Mouse (Mus musculus): ENCODE results near the gene Pdrg1. TPM values are rescaled to one million over a fixed set of nuclear protein-coding genes. Genes with fewer than 3 reads are reported as not detected.

The Pdrg1 gene
- polyA plus RNA-seq, 1 experiment from 2014 or later = 234 TPM

DNA sequence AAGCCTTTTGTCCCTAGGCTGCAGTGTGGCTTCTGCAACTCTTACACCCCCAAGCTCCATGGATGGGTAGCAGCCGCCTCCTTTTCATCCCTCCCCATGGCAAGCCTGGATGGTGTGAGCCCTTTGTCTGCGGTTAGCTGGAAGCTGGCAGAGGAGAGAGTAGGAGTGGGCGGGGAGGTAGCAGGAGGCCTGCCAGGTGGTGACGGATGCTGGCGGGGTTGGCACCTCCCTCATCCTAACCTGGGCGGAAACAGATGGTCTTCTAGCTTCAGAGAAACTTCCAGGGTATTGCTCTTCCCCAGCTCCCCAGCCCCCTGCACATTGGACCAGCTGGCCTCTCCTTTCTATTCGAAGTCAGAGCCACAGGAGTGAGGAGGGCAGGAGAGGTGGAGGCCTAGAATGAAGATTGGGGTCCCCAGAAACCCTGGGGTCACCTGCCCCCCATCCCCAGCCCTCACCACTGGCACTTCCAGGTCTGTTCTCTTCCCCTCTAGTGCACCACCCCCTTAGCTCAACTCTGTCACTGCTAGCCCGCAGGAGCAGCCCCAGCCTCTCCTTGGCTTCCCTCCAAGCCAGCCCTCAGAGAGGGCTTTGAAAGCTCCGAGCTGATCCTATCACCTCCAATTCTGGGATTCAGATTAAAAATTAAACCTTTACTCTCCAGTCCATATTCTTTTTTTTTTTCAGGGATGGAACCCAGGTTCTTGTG is 34.2 kb upstream of the Pdrg1 start:
- Histone ChIP-seq H3K4me1 (peaks cover 24% of the 10 kb centered on the region), H3K9ac (no peak overlapping the region)
- ATAC-seq (replicated peaks) = peak; percentile 65

DNA sequence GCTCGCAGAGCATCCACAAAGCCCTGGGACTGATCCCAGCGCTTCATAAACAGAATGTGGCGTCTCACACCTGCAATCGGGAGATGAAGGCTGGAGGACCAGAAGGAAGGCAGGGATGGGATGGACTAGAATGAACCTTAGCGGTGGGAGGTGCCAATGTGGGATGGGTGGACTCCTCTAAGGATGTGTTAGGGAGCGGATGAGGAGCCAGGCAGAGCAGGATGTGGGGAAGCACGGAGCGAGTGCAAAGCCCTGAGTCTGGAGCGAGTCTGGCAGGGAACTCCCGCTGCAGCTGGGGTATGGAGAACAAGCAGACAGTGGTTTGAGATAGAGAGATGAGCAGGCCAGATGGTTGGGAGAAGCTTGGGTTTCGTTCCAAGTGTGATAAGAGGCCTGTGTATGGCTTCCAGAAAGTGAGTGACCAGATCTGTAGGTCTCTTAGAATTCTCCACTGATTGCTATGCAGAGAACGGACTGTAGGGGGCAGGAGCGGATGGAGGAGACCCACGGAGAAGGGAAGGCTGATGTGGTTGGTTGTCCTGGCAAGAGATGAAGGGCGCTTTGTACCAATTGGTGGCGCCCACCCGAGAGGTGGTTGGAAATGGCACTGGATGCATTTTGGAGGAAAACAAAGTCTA is 32.7 kb upstream of the Pdrg1 start:
- 48% methylated on average over 17 of the region's 17 CpGs for WGBS
- H3K27me3 ChIP-seq (replicated peaks) = 0 out of 2 replicates have a peak, but pooled peaks cover 6% of the 10 kb centered on the region
- no peak overlapping the region for H3K9ac ChIP-seq
- H3K4me1 ChIP-seq = peaks cover 24% of the 10 kb centered on the region
- no peaks in the 10 kb centered on the region for H3K9me3 ChIP-seq
- no peak overlapping the region for H3K4me2 ChIP-seq
- no peaks in the 10 kb centered on the region for H3K36me3 ChIP-seq (replicated peaks)
- ATAC-seq (replicated peaks) = no peak
- no peak overlapping the region for H3K4me3 ChIP-seq
- no peak overlapping the region for H3K27ac ChIP-seq

More for the DNA sequence above, 34.2 kb upstream of the Pdrg1 start:
- Histone ChIP-seq H3K27ac (peak overlapping the region; percentile 71), H3K9me3 (no peaks in the 10 kb centered on the region), H3K4me3 (no peak overlapping the region), H3K27me3 (replicated peaks) (0 out of 2 replicates have a peak, but pooled peaks cover 6% of the 10 kb centered on the region), H3K4me2 (no peak overlapping the region), H3K36me3 (replicated peaks) (peaks cover 5% of the 10 kb centered on the region)
- WGBS = 32% methylated on average over 9 of the region's 9 CpGs

GRCm38 (mm10) chr2:153045884-153046299 is 30.7 kb upstream of the Pdrg1 start:
- Histone ChIP-seq H3K4me3 (no peak overlapping the region), H3K9ac (no peak overlapping the region), H3K4me2 (no peak overlapping the region), H3K4me1 (peaks cover 21% of the 10 kb centered on the region), H3K27ac (no peak overlapping the region), H3K27me3 (replicated peaks) (no peaks in the 10 kb centered on the region), H3K36me3 (replicated peaks) (no peaks in the 10 kb centered on the region), H3K9me3 (no peaks in the 10 kb centered on the region)
- WGBS = 31% methylated on average over 8 of the region's 8 CpGs
- no peak; the same call in 1 of the 2 replicates for ATAC-seq (replicated peaks)

DNA sequence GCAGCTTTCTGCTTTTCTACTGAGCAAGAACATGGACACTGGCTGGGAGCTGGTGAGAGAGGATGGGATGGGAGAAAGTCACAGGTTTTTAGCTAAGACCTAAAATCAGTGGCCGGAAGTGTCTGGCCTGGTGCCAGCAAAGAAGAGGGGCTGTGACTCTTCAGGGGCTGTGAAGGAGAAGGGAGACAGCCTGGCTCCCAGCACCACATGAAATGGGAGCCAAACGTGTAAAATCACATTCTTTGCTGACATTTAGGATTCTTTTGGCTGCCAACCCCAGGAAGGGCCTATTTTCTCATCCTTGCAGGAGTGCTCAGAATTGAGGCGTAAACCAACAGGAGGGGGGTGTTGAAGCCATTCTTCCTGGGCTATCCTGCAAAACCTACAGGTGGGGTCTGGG is 28.7 kb upstream of the Pdrg1 start:
- no peaks in the 10 kb centered on the region for H3K9me3 ChIP-seq
- WGBS = 64% methylated on average over 3 of the region's 3 CpGs
- no peaks in the 10 kb centered on the region for H3K27me3 ChIP-seq (replicated peaks)
- H3K4me3 ChIP-seq = no peak overlapping the region
- peaks cover 10% of the 10 kb centered on the region for H3K4me1 ChIP-seq
- H3K27ac ChIP-seq = no peak overlapping the region
- no peak overlapping the region for H3K9ac ChIP-seq
- H3K36me3 ChIP-seq (replicated peaks) = no peaks in the 10 kb centered on the region
- no peak for ATAC-seq (replicated peaks)
- H3K4me2 ChIP-seq = no peak overlapping the region

- no peaks in the 10 kb centered on the region for H3K9me3 ChIP-seq
- no peaks in the 10 kb centered on the region for H3K36me3 ChIP-seq (replicated peaks)
- ATAC-seq (replicated peaks) = no peak
- H3K4me2 ChIP-seq = no peak overlapping the region
- no peak overlapping the region; the same call in 1 of the 2 replicates for H3K9ac ChIP-seq
- no peak overlapping the region for H3K27ac ChIP-seq
- peaks cover 48% of the 10 kb centered on the region for H3K4me1 ChIP-seq
- 7% methylated on average over 2 of the region's 2 CpGs for WGBS
- H3K4me3 ChIP-seq = no peak overlapping the region
- H3K27me3 ChIP-seq (replicated peaks) = no peaks in the 10 kb centered on the region
Observed at GRCm38 (mm10) chr2:153036690-153037089, 21.5 kb upstream of the Pdrg1 start.

GRCm38 (mm10) chr2:153033545-153034230 is 18.5 kb upstream of the Pdrg1 start:
- 64% methylated on average over 5 of the region's 5 CpGs for WGBS
- H3K36me3 ChIP-seq (replicated peaks) = no peaks in the 10 kb centered on the region
- H3K4me3 ChIP-seq = peak overlapping the region; percentile 67
- H3K4me2 ChIP-seq = peak overlapping the region; percentile 89
- no peak overlapping the region for H3K27ac ChIP-seq
- peak overlapping the region; percentile 82; the same call in 1 of the 2 replicates for H3K9ac ChIP-seq
- H3K9me3 ChIP-seq = no peaks in the 10 kb centered on the region
- H3K27me3 ChIP-seq (replicated peaks) = no peaks in the 10 kb centered on the region; the same call in 1 of the 2 replicates
- H3K4me1 ChIP-seq = peaks cover 55% of the 10 kb centered on the region
- no peak for ATAC-seq (replicated peaks)

DNA sequence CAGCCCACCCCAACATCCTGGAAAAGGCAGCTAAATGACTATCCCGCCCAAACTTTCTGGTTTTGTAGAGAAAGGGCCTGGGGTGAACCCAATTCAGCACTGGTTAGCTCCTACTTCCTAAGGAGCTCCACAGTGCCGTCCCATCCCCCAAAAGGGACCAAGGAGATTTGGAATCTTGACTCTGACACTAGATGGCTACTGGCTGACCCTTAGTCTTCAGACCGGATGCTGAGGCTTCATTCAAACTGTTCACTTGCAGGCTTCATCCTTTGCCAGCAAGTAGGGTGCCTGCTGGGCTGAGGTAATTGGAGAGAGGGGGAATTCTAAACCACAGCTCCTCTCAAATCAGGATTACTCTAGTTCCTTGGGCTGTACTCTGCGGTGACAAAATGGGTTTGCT is 17.7 kb upstream of the Pdrg1 start:
- Histone ChIP-seq H3K27me3 (replicated peaks) (no peaks in the 10 kb centered on the region; the same call in 1 of the 2 replicates), H3K27ac (0 out of 2 replicates have a peak overlapping the region, but pooled peaks have one; percentile 90), H3K9me3 (no peaks in the 10 kb centered on the region), H3K9ac (peak overlapping the region; percentile 82), H3K36me3 (replicated peaks) (no peaks in the 10 kb centered on the region), H3K4me3 (peak overlapping the region; percentile 67), H3K4me2 (peak overlapping the region; percentile 89), H3K4me1 (peaks cover 50% of the 10 kb centered on the region)
- ATAC-seq (replicated peaks) = no peak
- WGBS = 10% methylated on average over 4 of the region's 4 CpGs

- no peaks in the 10 kb centered on the region for H3K9me3 ChIP-seq
- peak overlapping the region; percentile 67 for H3K4me3 ChIP-seq
- H3K9ac ChIP-seq = peak overlapping the region; percentile 82
- WGBS = 1% methylated on average over 52 of the region's 58 CpGs
- ATAC-seq (replicated peaks) = peak; percentile 80
- H3K4me2 ChIP-seq = peak overlapping the region; percentile 89
- no peaks in the 10 kb centered on the region for H3K36me3 ChIP-seq (replicated peaks)
- H3K4me1 ChIP-seq = peaks cover 50% of the 10 kb centered on the region
- H3K27me3 ChIP-seq (replicated peaks) = no peaks in the 10 kb centered on the region; the same call in 1 of the 2 replicates
- peak overlapping the region; percentile 90 for H3K27ac ChIP-seq
Observed at GRCm38 (mm10) chr2:153032083-153032842, 17.0 kb upstream of the Pdrg1 start.

- Histone ChIP-seq H3K27me3 (replicated peaks) (no peaks in the 10 kb centered on the region; the same call in 1 of the 2 replicates), H3K4me3 (peak within 1 kb of the TSS; percentile 67), H3K9ac (peak within 1 kb of the TSS; percentile 82), H3K27ac (peak within 1 kb of the TSS; percentile 90), H3K4me1 (peaks cover 47% of the 10 kb centered on the region), H3K9me3 (no peaks in the 10 kb centered on the region), H3K36me3 (replicated peaks) (no peaks in the 10 kb centered on the region), H3K4me2 (peak within 1 kb of the TSS; percentile 89)
- under 1% methylated on average over 44 of the region's 54 CpGs for WGBS
- ATAC-seq (replicated peaks) = peak; percentile 91
Observed at GRCm38 (mm10) chr2:153031126-153032082, 16.2 kb upstream of the Pdrg1 start, which contains the start of gene Xkr7. Xkr7 (plus strand) TSS chr2:153031852.

DNA sequence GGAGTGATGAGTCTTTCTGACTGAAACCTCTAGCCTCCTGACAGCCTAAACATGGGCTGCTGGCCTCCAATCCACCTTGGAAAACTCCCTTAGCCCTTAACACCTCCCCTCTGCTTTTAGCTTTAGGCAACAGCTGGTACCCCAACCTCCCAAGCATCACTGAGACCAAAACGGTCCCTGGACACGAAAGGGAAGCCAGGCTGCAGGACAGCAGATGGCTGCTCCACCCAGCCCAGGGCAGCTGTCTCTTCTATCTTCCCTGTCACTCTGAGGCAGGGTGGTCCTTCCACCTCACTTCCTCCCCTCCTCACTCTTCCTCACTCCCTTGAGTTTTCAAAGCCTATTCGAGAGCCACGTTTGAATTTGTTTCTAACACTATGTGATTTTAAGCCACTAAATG is 15.2 kb upstream of the Pdrg1 start:
- no peak overlapping the region; the same call in 1 of the 2 replicates for H3K4me3 ChIP-seq
- no peaks in the 10 kb centered on the region; the same call in 1 of the 2 replicates for H3K27me3 ChIP-seq (replicated peaks)
- ATAC-seq (replicated peaks) = no peak
- H3K4me2 ChIP-seq = no peak overlapping the region
- peaks cover 38% of the 10 kb centered on the region for H3K4me1 ChIP-seq
- no peak overlapping the region for H3K9ac ChIP-seq
- no peaks in the 10 kb centered on the region for H3K36me3 ChIP-seq (replicated peaks)
- 19% methylated on average over 4 of the region's 4 CpGs for WGBS
- peak overlapping the region; percentile 90; the same call in 1 of the 2 replicates for H3K27ac ChIP-seq
- no peaks in the 10 kb centered on the region for H3K9me3 ChIP-seq

DNA sequence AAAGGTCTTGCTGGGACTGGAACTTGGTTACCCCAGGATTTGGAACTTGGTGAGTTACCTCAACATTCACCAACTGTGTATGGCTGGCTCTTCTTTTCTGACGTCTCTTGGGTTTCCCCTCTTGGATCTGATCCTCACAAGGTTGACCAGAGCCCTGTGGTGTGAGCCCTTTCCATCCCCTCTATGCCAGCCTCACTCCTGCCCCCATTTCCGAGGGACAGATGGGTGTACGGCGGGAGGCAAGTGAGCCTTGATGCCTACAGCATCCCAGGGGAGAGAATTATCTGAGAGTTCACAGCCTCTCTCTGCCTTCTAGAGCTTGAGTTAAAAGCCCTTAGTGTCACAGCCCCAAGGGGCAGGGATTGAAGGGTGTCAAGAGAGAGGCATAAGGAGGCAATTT is 12.3 kb upstream of the Pdrg1 start:
- Histone ChIP-seq H3K9me3 (no peaks in the 10 kb centered on the region), H3K4me2 (no peak overlapping the region), H3K36me3 (replicated peaks) (no peaks in the 10 kb centered on the region), H3K9ac (no peak overlapping the region), H3K27me3 (replicated peaks) (no peaks in the 10 kb centered on the region; the same call in 1 of the 2 replicates), H3K4me3 (no peak overlapping the region), H3K27ac (no peak overlapping the region), H3K4me1 (peaks cover 9% of the 10 kb centered on the region)
- ATAC-seq (replicated peaks) = no peak
- WGBS = 58% methylated on average over 4 of the region's 4 CpGs
